Mouse (Mus musculus): ENCODE measurements around the gene Slc17a4. TPM values are rescaled to one million over a fixed set of nuclear protein-coding genes. Genes with fewer than 3 reads are reported as not detected.

The Slc17a4 gene
- polyA plus RNA-seq, 1 experiment from 2014 or later = not detected

GRCm38 (mm10) chr13:23913791-23914306 is 960 bp downstream of the Slc17a4 start:
- Histone ChIP-seq H3K4me3 (ENCODE audit: low read depth, low read length) (no peak overlapping the region), H3K27me3 (ENCODE audit: control insufficient read depth, insufficient read depth, low read length) (0 out of 2 replicates have a peak, but pooled peaks cover 7% of the 10 kb centered on the region), H3K36me3 (ENCODE audit: control insufficient read depth, insufficient read depth, low read length) (no peaks in the 10 kb centered on the region), H3K9me3 (replicated peaks; ENCODE audit: control insufficient read depth, low read length) (no peaks in the 10 kb centered on the region), H3K4me1 (ENCODE audit: control insufficient read depth, insufficient read depth, low read length) (peaks cover 30% of the 10 kb centered on the region), H3K4me2 (0 out of 2 replicates have a peak overlapping the region, but pooled peaks have one; percentile 19), H3K27ac (ENCODE audit: low read depth, low read length) (peak overlapping the region; percentile 64), H3K9ac (ENCODE audit: low read depth, low read length) (no peak overlapping the region)
- peak; percentile 67 for ATAC-seq (replicated peaks; ENCODE audit: insufficient number of reproducible peaks, low FRiP score, low TSS enrichment)
- 14% methylated on average over 6 of the region's 6 CpGs for WGBS (ENCODE audit: insufficient replicate concordance)

- Histone ChIP-seq H3K36me3 (ENCODE audit: control insufficient read depth, insufficient read depth, low read length) (no peaks in the 10 kb centered on the region), H3K27me3 (ENCODE audit: control insufficient read depth, insufficient read depth, low read length) (0 out of 2 replicates have a peak, but pooled peaks cover 7% of the 10 kb centered on the region), H3K9me3 (replicated peaks; ENCODE audit: control insufficient read depth, low read length) (no peaks in the 10 kb centered on the region), H3K4me2 (no peak overlapping the region), H3K27ac (ENCODE audit: low read depth, low read length) (no peak overlapping the region), H3K4me1 (ENCODE audit: control insufficient read depth, insufficient read depth, low read length) (peaks cover 26% of the 10 kb centered on the region), H3K9ac (ENCODE audit: low read depth, low read length) (no peak overlapping the region), H3K4me3 (ENCODE audit: low read depth, low read length) (no peak overlapping the region)
- 82% methylated on average over 5 of the region's 5 CpGs for WGBS (ENCODE audit: insufficient replicate concordance)
- ATAC-seq (replicated peaks; ENCODE audit: insufficient number of reproducible peaks, low FRiP score, low TSS enrichment) = no peak
These were observed 3.5 kb downstream of the Slc17a4 start for GRCm38 (mm10) chr13:23911335-23911734.

DNA sequence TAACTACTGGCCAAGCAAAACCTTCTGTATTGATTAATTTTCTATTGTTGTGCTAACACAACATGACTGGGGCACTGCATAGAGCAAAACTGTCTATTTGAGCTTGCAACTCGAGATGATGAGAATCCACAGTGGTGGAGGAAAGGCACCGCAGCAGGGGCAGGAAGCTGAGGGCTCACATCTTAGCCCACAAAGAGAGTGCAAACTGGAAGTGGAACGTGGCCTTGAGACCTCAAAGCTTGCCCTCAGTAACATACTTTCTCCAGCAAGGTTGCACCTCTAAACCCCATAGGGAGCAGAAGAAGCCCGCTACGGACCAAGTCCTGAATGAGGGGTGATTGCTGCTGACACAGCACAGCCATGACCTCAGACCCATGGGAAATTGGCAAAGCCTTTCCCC is 4.7 kb downstream of the Slc17a4 start:
- H3K36me3 ChIP-seq (ENCODE audit: control insufficient read depth, insufficient read depth, low read length) = no peaks in the 10 kb centered on the region
- WGBS (ENCODE audit: insufficient replicate concordance) = 72% methylated on average over 5 of the region's 5 CpGs
- H3K4me2 ChIP-seq = no peak overlapping the region
- peaks cover 16% of the 10 kb centered on the region for H3K4me1 ChIP-seq (ENCODE audit: control insufficient read depth, insufficient read depth, low read length)
- no peak overlapping the region for H3K27ac ChIP-seq (ENCODE audit: low read depth, low read length)
- 0 out of 2 replicates have a peak, but pooled peaks cover 7% of the 10 kb centered on the region for H3K27me3 ChIP-seq (ENCODE audit: control insufficient read depth, insufficient read depth, low read length)
- H3K9ac ChIP-seq (ENCODE audit: low read depth, low read length) = no peak overlapping the region
- no peaks in the 10 kb centered on the region for H3K9me3 ChIP-seq (replicated peaks; ENCODE audit: control insufficient read depth, low read length)
- no peak for ATAC-seq (replicated peaks; ENCODE audit: insufficient number of reproducible peaks, low FRiP score, low TSS enrichment)
- no peak overlapping the region for H3K4me3 ChIP-seq (ENCODE audit: low read depth, low read length)

GRCm38 (mm10) chr13:23906906-23907305 is 7.9 kb downstream of the Slc17a4 start:
- no peaks in the 10 kb centered on the region for H3K4me1 ChIP-seq (ENCODE audit: control insufficient read depth, insufficient read depth, low read length)
- no peak for ATAC-seq (replicated peaks; ENCODE audit: insufficient number of reproducible peaks, low FRiP score, low TSS enrichment)
- H3K4me3 ChIP-seq (ENCODE audit: low read depth, low read length) = no peak overlapping the region
- 0 out of 2 replicates have a peak, but pooled peaks cover 9% of the 10 kb centered on the region for H3K27me3 ChIP-seq (ENCODE audit: control insufficient read depth, insufficient read depth, low read length)
- H3K9ac ChIP-seq (ENCODE audit: low read depth, low read length) = no peak overlapping the region
- H3K4me2 ChIP-seq = no peak overlapping the region
- WGBS (ENCODE audit: insufficient replicate concordance) = 85% methylated on average over 5 of the region's 5 CpGs
- H3K27ac ChIP-seq (ENCODE audit: low read depth, low read length) = no peak overlapping the region
- H3K9me3 ChIP-seq (replicated peaks; ENCODE audit: control insufficient read depth, low read length) = no peaks in the 10 kb centered on the region
- H3K36me3 ChIP-seq (ENCODE audit: control insufficient read depth, insufficient read depth, low read length) = no peaks in the 10 kb centered on the region

DNA sequence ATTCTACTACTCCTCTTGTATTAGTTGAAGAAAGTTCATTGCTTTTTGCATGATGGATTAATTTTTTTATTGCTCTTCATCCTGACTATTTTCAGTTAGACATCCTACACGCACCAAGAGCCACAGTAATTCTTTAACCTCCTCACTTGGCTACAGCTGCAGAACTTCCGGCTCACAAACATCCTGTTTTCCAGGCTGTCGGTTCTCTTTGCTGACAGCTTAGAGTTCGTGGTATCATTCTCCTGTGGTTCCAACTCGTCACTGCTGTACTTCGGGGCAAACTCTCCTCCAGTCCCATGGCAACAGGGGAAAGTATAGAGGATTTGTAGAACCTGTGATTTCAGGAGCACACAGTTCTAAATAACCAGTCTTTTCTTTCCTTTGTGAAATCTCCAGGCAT is 16.6 kb downstream of the Slc17a4 start:
- H3K4me2 ChIP-seq = no peak overlapping the region
- no peak overlapping the region for H3K4me3 ChIP-seq (ENCODE audit: low read depth, low read length)
- no peaks in the 10 kb centered on the region for H3K4me1 ChIP-seq (ENCODE audit: control insufficient read depth, insufficient read depth, low read length)
- H3K36me3 ChIP-seq (ENCODE audit: control insufficient read depth, insufficient read depth, low read length) = no peaks in the 10 kb centered on the region
- H3K9ac ChIP-seq (ENCODE audit: low read depth, low read length) = no peak overlapping the region
- 0 out of 2 replicates have a peak, but pooled peaks cover 1% of the 10 kb centered on the region for H3K27me3 ChIP-seq (ENCODE audit: control insufficient read depth, insufficient read depth, low read length)
- H3K9me3 ChIP-seq (replicated peaks; ENCODE audit: control insufficient read depth, low read length) = no peaks in the 10 kb centered on the region
- H3K27ac ChIP-seq (ENCODE audit: low read depth, low read length) = no peak overlapping the region
- no peak for ATAC-seq (replicated peaks; ENCODE audit: insufficient number of reproducible peaks, low FRiP score, low TSS enrichment)
- 39% methylated on average over 6 of the region's 6 CpGs for WGBS (ENCODE audit: insufficient replicate concordance)

- no peak overlapping the region for H3K4me2 ChIP-seq
- H3K9ac ChIP-seq (ENCODE audit: low read depth, low read length) = no peak overlapping the region
- no peaks in the 10 kb centered on the region for H3K36me3 ChIP-seq (ENCODE audit: control insufficient read depth, insufficient read depth, low read length)
- no peak overlapping the region for H3K27ac ChIP-seq (ENCODE audit: low read depth, low read length)
- WGBS (ENCODE audit: insufficient replicate concordance) = 50% methylated on average over 4 of the region's 4 CpGs
- ATAC-seq (replicated peaks; ENCODE audit: insufficient number of reproducible peaks, low FRiP score, low TSS enrichment) = no peak
- H3K4me3 ChIP-seq (ENCODE audit: low read depth, low read length) = no peak overlapping the region
- no peaks in the 10 kb centered on the region; the same call in 1 of the 2 replicates for H3K4me1 ChIP-seq (ENCODE audit: control insufficient read depth, insufficient read depth, low read length)
- no peaks in the 10 kb centered on the region for H3K27me3 ChIP-seq (ENCODE audit: control insufficient read depth, insufficient read depth, low read length)
- H3K9me3 ChIP-seq (replicated peaks; ENCODE audit: control insufficient read depth, low read length) = no peaks in the 10 kb centered on the region
These were observed 21.6 kb downstream of the Slc17a4 start for GRCm38 (mm10) chr13:23893269-23893593.

DNA sequence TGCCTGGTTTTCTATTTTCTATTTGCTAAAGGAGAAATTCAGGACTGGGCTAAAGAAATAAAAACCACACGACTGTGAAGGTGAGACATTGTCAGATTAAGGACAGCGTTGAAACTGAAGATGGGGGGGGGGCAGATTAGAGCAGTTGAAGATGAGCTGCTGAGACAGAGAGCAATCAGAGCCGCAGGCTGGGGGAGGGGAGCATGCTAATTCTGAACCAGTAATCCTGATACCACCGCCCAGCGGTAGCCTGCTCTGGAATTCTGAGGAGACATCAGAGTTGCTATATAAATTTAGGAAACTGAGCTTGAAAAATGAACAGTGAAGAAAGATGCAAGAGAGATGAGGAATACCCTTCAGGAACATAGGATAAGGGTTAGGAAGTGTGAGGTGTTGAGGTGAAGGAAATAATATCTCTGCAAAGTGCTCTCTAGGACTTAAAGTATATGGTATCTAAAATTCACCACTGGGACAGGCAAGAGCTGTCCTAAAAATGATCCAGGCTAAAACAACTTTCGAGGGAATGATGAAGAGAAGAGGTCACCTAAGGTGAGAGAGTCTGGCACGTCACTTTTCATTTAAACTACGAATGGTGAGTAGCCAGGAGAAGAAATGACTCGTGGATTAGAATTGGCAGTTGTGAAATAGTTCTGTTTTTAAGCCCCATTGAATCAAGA is 22.1 kb downstream of the Slc17a4 start:
- Histone ChIP-seq H3K36me3 (ENCODE audit: control insufficient read depth, insufficient read depth, low read length) (no peaks in the 10 kb centered on the region), H3K27ac (ENCODE audit: low read depth, low read length) (no peak overlapping the region), H3K4me2 (no peak overlapping the region), H3K4me1 (ENCODE audit: control insufficient read depth, insufficient read depth, low read length) (no peaks in the 10 kb centered on the region; the same call in 1 of the 2 replicates), H3K4me3 (ENCODE audit: low read depth, low read length) (no peak overlapping the region), H3K9me3 (replicated peaks; ENCODE audit: control insufficient read depth, low read length) (no peaks in the 10 kb centered on the region), H3K9ac (ENCODE audit: low read depth, low read length) (no peak overlapping the region), H3K27me3 (ENCODE audit: control insufficient read depth, insufficient read depth, low read length) (no peaks in the 10 kb centered on the region)
- no peak for ATAC-seq (replicated peaks; ENCODE audit: insufficient number of reproducible peaks, low FRiP score, low TSS enrichment)
- 29% methylated on average over 9 of the region's 9 CpGs for WGBS (ENCODE audit: insufficient replicate concordance)

DNA sequence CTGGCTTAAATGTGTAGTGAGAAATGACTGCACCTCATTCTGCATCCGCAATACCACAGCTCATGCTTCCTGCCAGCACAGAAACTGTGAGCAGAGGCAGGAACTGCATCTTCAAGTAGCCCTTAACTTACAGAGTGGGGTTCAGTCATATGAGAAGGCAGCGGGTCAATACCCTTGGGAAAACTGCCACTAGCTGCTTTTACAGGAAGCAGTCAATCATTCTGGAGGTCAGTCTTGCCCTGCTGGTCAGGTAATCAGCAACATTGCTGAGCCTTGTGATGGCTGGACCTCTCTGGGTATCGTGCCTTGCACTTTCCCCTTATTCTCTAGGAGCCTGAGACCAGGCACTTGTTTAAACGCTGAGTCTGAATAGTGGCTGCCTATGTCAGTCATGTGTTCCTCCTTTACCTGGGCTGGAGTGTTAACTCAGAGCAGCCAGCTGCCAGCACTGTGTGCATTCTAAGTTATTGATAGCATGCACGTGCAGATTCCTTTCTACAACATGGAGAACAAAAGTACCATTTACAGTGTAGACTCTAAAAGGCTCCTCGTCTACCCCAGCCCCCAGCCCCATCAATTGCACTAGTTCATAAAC is 25.7 kb downstream of the Slc17a4 start:
- Histone ChIP-seq H3K27me3 (ENCODE audit: control insufficient read depth, insufficient read depth, low read length) (no peaks in the 10 kb centered on the region), H3K4me3 (ENCODE audit: low read depth, low read length) (no peak overlapping the region), H3K4me2 (no peak overlapping the region), H3K27ac (ENCODE audit: low read depth, low read length) (no peak overlapping the region), H3K9ac (ENCODE audit: low read depth, low read length) (no peak overlapping the region), H3K4me1 (ENCODE audit: control insufficient read depth, insufficient read depth, low read length) (no peaks in the 10 kb centered on the region; the same call in 1 of the 2 replicates), H3K36me3 (ENCODE audit: control insufficient read depth, insufficient read depth, low read length) (no peaks in the 10 kb centered on the region), H3K9me3 (replicated peaks; ENCODE audit: control insufficient read depth, low read length) (no peaks in the 10 kb centered on the region)
- WGBS (ENCODE audit: insufficient replicate concordance) = 58% methylated on average over 6 of the region's 6 CpGs
- ATAC-seq (replicated peaks; ENCODE audit: insufficient number of reproducible peaks, low FRiP score, low TSS enrichment) = no peak
